Mouse (Mus musculus) heart, postnatal 0 days (tissue): ENCODE measurements at regions not wholly inside any gene's neighbourhood (a gene's known extent, or its start where the extent isn't known, plus 50 kb on each side); places are given as distances from the start of the nearest gene placed in this dataset.

Source experiments
- CTCF ChIP-seq: IDR thresholded peaks from 2 replicates; pipeline ENCODE4 v1.5.1; 2016; ENCODE audit warnings: antibody characterized with exemption, control low read depth, low read depth
- EP300 ChIP-seq: IDR thresholded peaks from 2 replicates; pipeline ENCODE4 v1.6.1; 2016; ENCODE audit warnings: antibody characterized with exemption, low read depth

DNA sequence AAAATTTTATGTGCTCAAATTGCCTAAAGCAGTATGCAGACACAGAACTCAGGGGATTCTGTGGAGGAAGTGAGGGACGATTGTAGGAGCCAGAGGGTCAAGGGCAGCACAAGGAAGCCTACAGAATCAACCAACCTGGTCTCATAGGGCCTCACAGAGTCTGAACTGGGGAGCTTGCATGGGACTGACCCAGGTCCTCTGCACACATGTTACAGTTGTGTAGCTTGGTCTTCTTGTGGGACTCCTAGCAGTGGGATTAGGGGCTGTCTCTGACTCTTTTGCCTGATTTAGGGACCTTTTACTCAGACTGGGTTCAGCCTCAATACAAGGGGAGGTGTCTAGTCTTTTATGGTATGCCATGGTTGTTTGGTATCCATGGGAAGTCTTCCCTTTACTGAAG lies 60.2 kb upstream of the Mtpn start:
- TF ChIP-seq CTCF (no peak), EP300 (no peak)
